Mouse (Mus musculus): ENCODE measurements around the gene Tln2.
A peak's percentile ranks its signal among the peaks of the same experiment; 100 is the strongest.

Gene Tln2

GRCm38 (mm10) chr9:67384028-67384590, 175.4 kb downstream of the Tln2 start:
- ATAC-seq (ENCODE audit: insufficient number of reproducible peaks, low FRiP score, low TSS enrichment): no peak

GRCm38 (mm10) chr9:67380095-67380494, 179.4 kb downstream of the Tln2 start:
- ATAC-seq (ENCODE audit: insufficient number of reproducible peaks, low FRiP score, low TSS enrichment): no peak

- ATAC-seq (ENCODE audit: insufficient number of reproducible peaks, low FRiP score, low TSS enrichment): no peak
Observed at GRCm38 (mm10) chr9:67378772-67379171, 180.7 kb downstream of the Tln2 start.

- ATAC-seq (ENCODE audit: insufficient number of reproducible peaks, low FRiP score, low TSS enrichment): no peak
Observed at GRCm38 (mm10) chr9:67368078-67368477, 191.4 kb downstream of the Tln2 start.

- no peak for ATAC-seq (ENCODE audit: insufficient number of reproducible peaks, low FRiP score, low TSS enrichment)
Observed at GRCm38 (mm10) chr9:67362511-67362910, 197.0 kb downstream of the Tln2 start.

- no peak for ATAC-seq (ENCODE audit: insufficient number of reproducible peaks, low FRiP score, low TSS enrichment)
Observed at GRCm38 (mm10) chr9:67362053-67362452, 197.4 kb downstream of the Tln2 start.

GRCm38 (mm10) chr9:67361511-67361910, 198.0 kb downstream of the Tln2 start:
- no peak for ATAC-seq (ENCODE audit: insufficient number of reproducible peaks, low FRiP score, low TSS enrichment)

GRCm38 (mm10) chr9:67354356-67354755, 205.1 kb downstream of the Tln2 start:
- no peak for ATAC-seq (ENCODE audit: insufficient number of reproducible peaks, low FRiP score, low TSS enrichment)

- no peak for ATAC-seq (ENCODE audit: insufficient number of reproducible peaks, low FRiP score, low TSS enrichment)
Observed at GRCm38 (mm10) chr9:67353365-67353764, 206.1 kb downstream of the Tln2 start.

GRCm38 (mm10) chr9:67348983-67349382, 210.5 kb downstream of the Tln2 start:
- ATAC-seq (ENCODE audit: insufficient number of reproducible peaks, low FRiP score, low TSS enrichment): no peak

- no peak for ATAC-seq (ENCODE audit: insufficient number of reproducible peaks, low FRiP score, low TSS enrichment)
Observed at GRCm38 (mm10) chr9:67347184-67347583, 212.3 kb downstream of the Tln2 start.

GRCm38 (mm10) chr9:67331281-67331680, 228.2 kb downstream of the Tln2 start:
- ATAC-seq (ENCODE audit: insufficient number of reproducible peaks, low FRiP score, low TSS enrichment): no peak

GRCm38 (mm10) chr9:67328451-67328850, 231.1 kb downstream of the Tln2 start:
- ATAC-seq (ENCODE audit: insufficient number of reproducible peaks, low FRiP score, low TSS enrichment): no peak

GRCm38 (mm10) chr9:67321886-67322285, 237.6 kb downstream of the Tln2 start:
- no peak for ATAC-seq (ENCODE audit: insufficient number of reproducible peaks, low FRiP score, low TSS enrichment)

- ATAC-seq (ENCODE audit: insufficient number of reproducible peaks, low FRiP score, low TSS enrichment): 0 out of 2 replicates have a peak, but pooled peaks have one; percentile 15
Observed at GRCm38 (mm10) chr9:67315356-67315755, 244.1 kb downstream of the Tln2 start.

- no peak for ATAC-seq (ENCODE audit: insufficient number of reproducible peaks, low FRiP score, low TSS enrichment)
Observed at GRCm38 (mm10) chr9:67304992-67305391, 254.5 kb downstream of the Tln2 start.

GRCm38 (mm10) chr9:67303986-67304385, 255.5 kb downstream of the Tln2 start:
- no peak for ATAC-seq (ENCODE audit: insufficient number of reproducible peaks, low FRiP score, low TSS enrichment)

- ATAC-seq (ENCODE audit: insufficient number of reproducible peaks, low FRiP score, low TSS enrichment): no peak
Observed at GRCm38 (mm10) chr9:67303038-67303437, 256.5 kb downstream of the Tln2 start.

- ATAC-seq (ENCODE audit: insufficient number of reproducible peaks, low FRiP score, low TSS enrichment): no peak
Observed at GRCm38 (mm10) chr9:67302386-67302989, 257.0 kb downstream of the Tln2 start.

- ATAC-seq (ENCODE audit: insufficient number of reproducible peaks, low FRiP score, low TSS enrichment): no peak
Observed at GRCm38 (mm10) chr9:67301571-67301970, 257.9 kb downstream of the Tln2 start.

- ATAC-seq (ENCODE audit: insufficient number of reproducible peaks, low FRiP score, low TSS enrichment): no peak
Observed at GRCm38 (mm10) chr9:67300769-67301168, 258.7 kb downstream of the Tln2 start.

GRCm38 (mm10) chr9:67300346-67300745, 259.2 kb downstream of the Tln2 start:
- no peak for ATAC-seq (ENCODE audit: insufficient number of reproducible peaks, low FRiP score, low TSS enrichment)

Data from cerebellum, adult (tissue).